Mouse (Mus musculus) spleen, adult 2 months (tissue): ENCODE data around the gene Pde4d.

Experiments used
- CTCF ChIP-seq: fragments of 200-500 bp; IDR thresholded peaks from 2 replicates; pipeline ENCODE4 v1.5.1; 2011; ENCODE audit warnings: mild to moderate bottlenecking, inconsistent platforms; ENCODE audit not compliant: insufficient read depth, insufficient read length, insufficient replicate concordance; ENCODE audit errors: extremely low read depth
- POLR2A ChIP-seq: fragments of 200-500 bp; IDR thresholded peaks from 2 replicates; pipeline ENCODE4 v1.6.1; 2011; ENCODE audit warnings: low read depth, low read length, inconsistent platforms

DNA sequence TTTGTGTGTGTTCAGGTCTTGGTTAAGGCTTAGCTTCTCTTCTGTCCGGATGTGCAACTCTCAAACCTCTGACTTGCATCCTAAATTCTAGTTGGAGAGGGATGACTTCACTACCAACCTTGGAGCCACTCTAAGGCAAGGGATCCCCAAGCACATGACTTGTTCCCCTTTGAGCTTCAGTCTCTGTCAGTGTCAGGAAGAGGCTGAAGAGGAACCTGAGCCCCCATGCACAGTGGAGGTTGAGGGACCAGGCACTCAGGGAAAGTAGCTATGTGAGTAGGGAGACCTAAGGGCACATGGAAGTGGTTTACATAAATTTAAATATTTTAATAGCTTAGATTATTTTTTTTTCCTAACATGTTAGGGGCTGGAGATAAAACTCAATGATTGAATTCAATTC is 78.6 kb downstream of the Pde4d start:
- no peak for TF ChIP-seq CTCF
- no peak for TF ChIP-seq POLR2A
